Mouse (Mus musculus) adrenal gland, postnatal 4 days (tissue): ENCODE results near the gene Paqr6. TPM values are rescaled to one million over a fixed set of nuclear protein-coding genes. Genes with fewer than 3 reads are reported as not detected.
A peak's percentile ranks its signal among the peaks of the same experiment; 100 is the strongest.

Experiments used
- DNase-seq, 2 experiments: peaks; one replicate each; pipeline ENCODE4 v3.0.0; 2021 to 2022; ENCODE audit warnings: low spot score in 2 of 2, mixed read lengths in 2 of 2
- long read RNA-seq, 2 experiments: library from polyadenylated mRNA; stranded (forward); transcript quantifications; one replicate each; pipeline ENCODE4 v2.0.0; 2021
- total RNA-seq, 2 experiments: library from RNA; stranded (reverse); gene quantifications; 2 replicates each; pipeline ENCODE4 v1.2.3; 2021

The Paqr6 gene
- total RNA-seq, result 1 to 10 TPM; 4.9 to 6.4 TPM
- long read RNA-seq, experiment 1, partial matches to known transcripts, result 3 of 9 reads
- long read RNA-seq, experiment 1, other reads (novel, unspliced or antisense), result 5 of 9 reads
- long read RNA-seq, experiment 2, partial matches to known transcripts, result 0 of 15 reads
- long read RNA-seq, experiment 2, other reads (novel, unspliced or antisense), result 12 of 15 reads

GRCm38 (mm10) chr3:88364337-88364736, at the start of gene Paqr6:
TSS of gene Paqr6 (plus strand) at chr3:88364584.
- DNase-seq, result peak in 1 of 2 experiments; percentile 45

GRCm38 (mm10) chr3:88324951-88325405, 39.4 kb upstream of the Paqr6 start, which contains the start of gene Glmp:
TSS of gene Glmp (plus strand) at chr3:88325023.
- DNase-seq, result no peak

GRCm38 (mm10) chr3:88328956-88329355, 35.4 kb upstream of the Paqr6 start:
- no peak for DNase-seq

- no peak for DNase-seq
Measured at GRCm38 (mm10) chr3:88331282-88331681, 33.1 kb upstream of the Paqr6 start.

GRCm38 (mm10) chr3:88334029-88334658, 30.2 kb upstream of the Paqr6 start:
- no peak for DNase-seq

- DNase-seq, result no peak
Measured at GRCm38 (mm10) chr3:88334902-88335435, 29.4 kb upstream of the Paqr6 start.

- DNase-seq, result no peak
Measured at GRCm38 (mm10) chr3:88335436-88336053, 28.8 kb upstream of the Paqr6 start.

GRCm38 (mm10) chr3:88336058-88337013, 28.0 kb upstream of the Paqr6 start, which contains the start of the genes Tmem79 and Smg5:
TSS of gene Tmem79 (minus strand) at chr3:88336148.
TSS of gene Smg5 (plus strand) at chr3:88336260.
- peak; percentile 90 to 91 for DNase-seq

- DNase-seq, result no peak
Measured at GRCm38 (mm10) chr3:88337367-88338020, 26.9 kb upstream of the Paqr6 start.

GRCm38 (mm10) chr3:88338316-88338715, 26.1 kb upstream of the Paqr6 start:
- no peak for DNase-seq

- no peak for DNase-seq
Measured at GRCm38 (mm10) chr3:88339006-88339405, 25.4 kb upstream of the Paqr6 start.

- no peak for DNase-seq
Measured at GRCm38 (mm10) chr3:88350732-88351131, 13.7 kb upstream of the Paqr6 start.

GRCm38 (mm10) chr3:88352907-88353306, 11.5 kb upstream of the Paqr6 start:
- no peak for DNase-seq

GRCm38 (mm10) chr3:88354396-88355165, 9.8 kb upstream of the Paqr6 start:
- DNase-seq, result no peak

GRCm38 (mm10) chr3:88359584-88359983, 4.8 kb upstream of the Paqr6 start:
- DNase-seq, result no peak

GRCm38 (mm10) chr3:88359989-88360388, 4.4 kb upstream of the Paqr6 start:
- no peak for DNase-seq

- no peak for DNase-seq
Measured at GRCm38 (mm10) chr3:88361096-88361495, 3.3 kb upstream of the Paqr6 start.

GRCm38 (mm10) chr3:88361612-88362313, 2.6 kb upstream of the Paqr6 start:
- DNase-seq, result no peak

- no peak for DNase-seq
Measured at GRCm38 (mm10) chr3:88363700-88364099, 684 bp upstream of the Paqr6 start.
